Mouse (Mus musculus) splenic B cell, adult 2 months (primary cell): Measurements from ENCODE around the gene Trp53bp2.

Experiments used
- DNase-seq: peaks from one replicate; pipeline ENCODE4 v3.0.0-alpha.2; 2011; ENCODE audit warnings: low read depth, low spot score
- H3K27me3 ChIP-seq: 2 replicates; pipeline ENCODE4 v1.6.1; 2012; ENCODE audit warnings: mild to moderate bottlenecking, low read length, moderate library complexity, mixed read lengths; ENCODE audit not compliant: control insufficient read depth, poor library complexity, insufficient read depth, severe bottlenecking
- H3K36me3 ChIP-seq: 2 replicates; pipeline ENCODE4 v1.6.1; 2012; ENCODE audit warnings: mild to moderate bottlenecking, low read length, moderate library complexity, mixed read lengths; ENCODE audit not compliant: control insufficient read depth, poor library complexity, insufficient read depth, severe bottlenecking

Gene Trp53bp2

GRCm38 (mm10) chr1:182511778-182512177 lies 102.8 kb downstream of the Trp53bp2 start:
- no peaks in the 10 kb centered on the region for H3K36me3 ChIP-seq
- H3K27me3 ChIP-seq: no peaks in the 10 kb centered on the region
- no peak for DNase-seq
